Comparison of ENCODE assay signal across 8 mouse cellular contexts in genomic region chr2:167014702-167015381, GRCm38 (mm10). TPM values are rescaled to one million over a fixed set of nuclear protein-coding genes. Genes with fewer than 3 reads are reported as not detected.
A peak's percentile ranks its signal among the peaks of the same experiment; 100 is the strongest.
DNase-seq lines count a peak whose midpoint lies in the region; ATAC-seq lines count a peak whose summit lies in the region.

Gene Ddx27, plus strand, starts transcription at chr2:167015193.

- H3K4me3 ChIP-seq in hindbrain, embryonic 12.5 days: peak within 1 kb of the TSS; percentile 89

- H3K9me3 ChIP-seq in hindbrain, embryonic 12.5 days (replicated peaks): no peaks in the 10 kb centered on the region

- peak within 1 kb of the TSS; percentile 60 for H3K27ac ChIP-seq in hindbrain, embryonic 12.5 days

- peak within 1 kb of the TSS; percentile 74 for H3K9ac ChIP-seq in hindbrain, embryonic 12.5 days

- DNase-seq in NIH3T3 (ENCODE audit: low read depth): peak; percentile 96
- peak; percentile 96 for DNase-seq in cerebellum, postnatal 10 days
- DNase-seq in frontal cortex, postnatal 10 days (ENCODE audit: low spot score in 2 of 2): peak; percentile 79 to 92
- DNase-seq in layer of hippocampus, postnatal 14 days (ENCODE audit: low spot score in 2 of 2): peak; percentile 88 to 94
- peak; percentile 93 for DNase-seq in lung, postnatal 14 days
- peak; percentile 84 for DNase-seq in retina, adult 2 months (ENCODE audit: low read depth, low spot score)
- peak; percentile 90 to 91 for DNase-seq in thymus, postnatal 36 days

- peak within 1 kb of the TSS; percentile 84 for H3K4me2 ChIP-seq in hindbrain, embryonic 12.5 days (replicated peaks)

- ATAC-seq in hindbrain, embryonic 12.5 days (ENCODE audit: low FRiP score): peak; percentile 91

- H3K27me3 ChIP-seq in hindbrain, embryonic 12.5 days: no peaks in the 10 kb centered on the region

- WGBS in hindbrain, embryonic 12.5 days: 2% methylated on average over 37 of the region's 37 CpGs

- H3K4me1 ChIP-seq in hindbrain, embryonic 12.5 days: peaks cover 15% of the 10 kb centered on the region

- peaks cover 18% of the 10 kb centered on the region for H3K36me3 ChIP-seq in hindbrain, embryonic 12.5 days

RNA-seq across cellular contexts. Expression of gene Ddx27, which starts in this region (rescaled TPM):
- polyA plus RNA-seq in hindbrain, embryonic 12.5 days (2016; fragmentation: Nextera tagmentation; extraction: Ambion mirVana): 42.0 and 50.1 TPM in 2 replicates
- total RNA-seq in layer of hippocampus, postnatal 14 days (2021): 10 to 100 TPM; 29.3 to 30.1 TPM

Comparison
In these comparisons a context has a peak if more than half of its experiments do, and no peak if none do; other contexts are left out.
1. Peak in every context shown above with its lines: DNase-seq, ATAC-seq, H3K4me3 ChIP-seq and H3K27ac ChIP-seq.